Mouse (Mus musculus): ENCODE results near the gene Mtcl1. TPM values are rescaled to one million over a fixed set of nuclear protein-coding genes. Genes with fewer than 3 reads are reported as not detected.

Gene Mtcl1
- polyA plus RNA-seq, 1 experiment from 2014 or later = 1.1 TPM

GRCm38 (mm10) chr17:66357171-66358025, 92.2 kb downstream of the Mtcl1 start:
- ATAC-seq (ENCODE audit: insufficient number of reproducible peaks, insufficient read depth, low FRiP score, low read depth) = no peak
- no peak overlapping the region for H3K27ac ChIP-seq (replicated peaks in 1 of 2; ENCODE audit: control insufficient read depth in 1 of 2, insufficient read depth in 1 of 2, low read depth in 2 of 2, low read length in 2 of 2)
- WGBS = 80% methylated on average over 9 of the region's 9 CpGs
- no peaks in the 10 kb centered on the region for H3K36me3 ChIP-seq (ENCODE audit: control insufficient read depth, insufficient read depth, low read length)
- H3K27me3 ChIP-seq (ENCODE audit: control insufficient read depth, insufficient read depth, low read length) = no peaks in the 10 kb centered on the region
- no peak overlapping the region for H3K4me3 ChIP-seq (ENCODE audit: control insufficient read depth in 1 of 2, insufficient read depth in 1 of 2, low read depth in 1 of 2, low read length in 2 of 2)
- peaks cover 9 to 16% of the 10 kb centered on the region in 2 experiments for H3K4me1 ChIP-seq (ENCODE audit: control insufficient read depth in 2 of 2, insufficient read depth in 2 of 2, low read length in 2 of 2)
- H3K9me3 ChIP-seq (ENCODE audit: control insufficient read depth, low read length) = no peaks in the 10 kb centered on the region
- no peak overlapping the region for H3K4me2 ChIP-seq (ENCODE audit: low read length)
- H3K9ac ChIP-seq (ENCODE audit: low read length) = no peak overlapping the region

DNA sequence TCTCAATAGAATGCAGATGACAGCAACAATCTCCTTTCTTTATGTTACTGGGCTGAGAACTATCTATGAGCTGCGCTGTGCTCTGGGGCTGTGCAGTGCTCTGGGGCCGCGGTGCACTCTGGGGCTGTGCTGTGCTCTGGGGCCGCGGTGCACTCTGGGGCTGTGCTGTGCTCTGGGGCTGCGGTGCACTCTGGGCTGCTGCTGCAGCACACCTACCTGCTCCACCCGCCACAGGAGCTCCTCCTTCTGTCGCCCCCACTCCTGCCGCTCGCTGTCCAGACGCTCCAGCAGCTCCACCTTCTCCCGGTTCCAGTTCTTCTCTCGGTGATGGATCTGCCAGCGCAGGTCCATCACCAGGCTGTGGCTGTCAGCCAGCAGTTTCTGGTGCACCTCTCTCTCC, 95.6 kb downstream of the Mtcl1 start:
- Histone ChIP-seq H3K9ac (ENCODE audit: low read length) (no peak overlapping the region), H3K4me1 (ENCODE audit: control insufficient read depth in 2 of 2, insufficient read depth in 2 of 2, low read length in 2 of 2) (peaks cover 13 to 25% of the 10 kb centered on the region in 2 experiments), H3K4me3 (ENCODE audit: control insufficient read depth in 1 of 2, insufficient read depth in 1 of 2, low read depth in 1 of 2, low read length in 2 of 2) (no peak overlapping the region), H3K27ac (replicated peaks in 1 of 2; ENCODE audit: control insufficient read depth in 1 of 2, insufficient read depth in 1 of 2, low read depth in 2 of 2, low read length in 2 of 2) (no peak overlapping the region), H3K27me3 (ENCODE audit: control insufficient read depth, insufficient read depth, low read length) (no peaks in the 10 kb centered on the region), H3K4me2 (ENCODE audit: low read length) (no peak overlapping the region), H3K36me3 (ENCODE audit: control insufficient read depth, insufficient read depth, low read length) (no peaks in the 10 kb centered on the region), H3K9me3 (ENCODE audit: control insufficient read depth, low read length) (no peaks in the 10 kb centered on the region)
- ATAC-seq (ENCODE audit: insufficient number of reproducible peaks, insufficient read depth, low FRiP score, low read depth) = no peak
- 71% methylated on average over 14 of the region's 14 CpGs for WGBS

- Histone ChIP-seq H3K4me3 (ENCODE audit: control insufficient read depth in 1 of 2, insufficient read depth in 1 of 2, low read depth in 1 of 2, low read length in 2 of 2) (no peak overlapping the region), H3K27me3 (ENCODE audit: control insufficient read depth, insufficient read depth, low read length) (no peaks in the 10 kb centered on the region), H3K27ac (replicated peaks in 1 of 2; ENCODE audit: control insufficient read depth in 1 of 2, insufficient read depth in 1 of 2, low read depth in 2 of 2, low read length in 2 of 2) (peak overlapping the region in 1 of 2 experiments; percentile 37; a peak in 1 of 4 replicates), H3K9ac (ENCODE audit: low read length) (no peak overlapping the region), H3K36me3 (ENCODE audit: control insufficient read depth, insufficient read depth, low read length) (no peaks in the 10 kb centered on the region), H3K4me2 (ENCODE audit: low read length) (peak overlapping the region; percentile 35), H3K4me1 (ENCODE audit: control insufficient read depth in 2 of 2, insufficient read depth in 2 of 2, low read length in 2 of 2) (peaks cover 8 to 19% of the 10 kb centered on the region in 2 experiments), H3K9me3 (ENCODE audit: control insufficient read depth, low read length) (no peaks in the 10 kb centered on the region)
- no peak for ATAC-seq (ENCODE audit: insufficient number of reproducible peaks, insufficient read depth, low FRiP score, low read depth)
- WGBS = 45% methylated on average over 20 of the region's 20 CpGs
These were observed 96.5 kb downstream of the Mtcl1 start for GRCm38 (mm10) chr17:66352847-66353643.

DNA sequence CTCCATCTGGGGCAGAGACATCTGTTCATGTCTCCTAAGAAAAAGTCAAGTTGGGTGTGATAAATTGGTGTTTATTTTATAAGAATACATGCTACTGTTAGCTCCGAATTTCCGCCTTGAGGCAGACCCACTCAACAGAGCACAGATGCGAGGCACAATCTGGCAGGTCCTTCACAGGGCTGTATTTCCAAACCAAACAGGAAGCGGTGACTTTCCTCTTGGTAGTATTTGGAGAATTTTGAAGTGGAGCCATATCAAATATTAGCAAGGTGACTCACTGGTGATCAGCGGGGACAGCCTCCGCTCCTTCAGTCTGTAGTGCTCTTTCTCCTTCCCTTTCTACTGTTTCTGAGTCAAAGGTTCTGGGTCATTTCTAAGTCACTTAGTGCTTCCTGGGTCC, 97.3 kb downstream of the Mtcl1 start:
- no peak overlapping the region; the same call in 1 of the 2 replicates for H3K4me2 ChIP-seq (ENCODE audit: low read length)
- H3K4me1 ChIP-seq (ENCODE audit: control insufficient read depth in 2 of 2, insufficient read depth in 2 of 2, low read length in 2 of 2) = peaks cover 6 to 18% of the 10 kb centered on the region in 2 experiments
- no peak overlapping the region for H3K9ac ChIP-seq (ENCODE audit: low read length)
- H3K27ac ChIP-seq (replicated peaks in 1 of 2; ENCODE audit: control insufficient read depth in 1 of 2, insufficient read depth in 1 of 2, low read depth in 2 of 2, low read length in 2 of 2) = peak overlapping the region in 1 of 2 experiments; percentile 37; a peak in 1 of 4 replicates
- H3K4me3 ChIP-seq (ENCODE audit: control insufficient read depth in 1 of 2, insufficient read depth in 1 of 2, low read depth in 1 of 2, low read length in 2 of 2) = no peak overlapping the region
- WGBS = 51% methylated on average over 6 of the region's 6 CpGs
- no peaks in the 10 kb centered on the region for H3K27me3 ChIP-seq (ENCODE audit: control insufficient read depth, insufficient read depth, low read length)
- H3K36me3 ChIP-seq (ENCODE audit: control insufficient read depth, insufficient read depth, low read length) = no peaks in the 10 kb centered on the region
- no peaks in the 10 kb centered on the region for H3K9me3 ChIP-seq (ENCODE audit: control insufficient read depth, low read length)
- no peak for ATAC-seq (ENCODE audit: insufficient number of reproducible peaks, insufficient read depth, low FRiP score, low read depth)

DNA sequence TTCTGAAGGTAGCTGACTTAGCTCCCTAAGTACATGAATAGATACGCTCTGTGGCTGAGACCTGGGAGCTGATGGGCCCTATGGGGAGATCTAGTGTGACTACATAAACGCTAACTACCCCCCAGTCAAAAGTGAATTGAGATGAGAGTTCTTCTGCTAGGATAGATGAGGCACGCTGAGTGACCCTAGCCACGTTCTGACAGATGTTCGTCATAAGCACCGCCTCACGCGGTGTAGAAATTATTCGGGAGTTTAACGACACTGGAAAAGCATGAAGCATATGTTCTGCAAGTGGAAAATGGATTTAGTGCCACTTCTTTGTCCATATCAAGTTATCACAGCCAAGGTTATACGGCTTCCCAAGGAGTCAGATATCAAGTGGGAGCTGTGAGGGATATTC, 98.9 kb downstream of the Mtcl1 start:
- ATAC-seq (ENCODE audit: insufficient number of reproducible peaks, insufficient read depth, low FRiP score, low read depth) = no peak
- no peak overlapping the region for H3K9ac ChIP-seq (ENCODE audit: low read length)
- H3K36me3 ChIP-seq (ENCODE audit: control insufficient read depth, insufficient read depth, low read length) = no peaks in the 10 kb centered on the region
- H3K27me3 ChIP-seq (ENCODE audit: control insufficient read depth, insufficient read depth, low read length) = no peaks in the 10 kb centered on the region
- peaks cover 6 to 18% of the 10 kb centered on the region in 2 experiments for H3K4me1 ChIP-seq (ENCODE audit: control insufficient read depth in 2 of 2, insufficient read depth in 2 of 2, low read length in 2 of 2)
- H3K9me3 ChIP-seq (ENCODE audit: control insufficient read depth, low read length) = no peaks in the 10 kb centered on the region
- 89% methylated on average over 11 of the region's 11 CpGs for WGBS
- H3K27ac ChIP-seq (replicated peaks in 1 of 2; ENCODE audit: control insufficient read depth in 1 of 2, insufficient read depth in 1 of 2, low read depth in 2 of 2, low read length in 2 of 2) = no peak overlapping the region; a peak in 1 of 4 replicates
- H3K4me3 ChIP-seq (ENCODE audit: control insufficient read depth in 1 of 2, insufficient read depth in 1 of 2, low read depth in 1 of 2, low read length in 2 of 2) = no peak overlapping the region
- H3K4me2 ChIP-seq (ENCODE audit: low read length) = peak overlapping the region; percentile 51

GRCm38 (mm10) chr17:66350127-66350526, 99.4 kb downstream of the Mtcl1 start:
- no peak overlapping the region; a peak in 1 of 4 replicates for H3K27ac ChIP-seq (replicated peaks in 1 of 2; ENCODE audit: control insufficient read depth in 1 of 2, insufficient read depth in 1 of 2, low read depth in 2 of 2, low read length in 2 of 2)
- H3K4me3 ChIP-seq (ENCODE audit: control insufficient read depth in 1 of 2, insufficient read depth in 1 of 2, low read depth in 1 of 2, low read length in 2 of 2) = no peak overlapping the region
- peaks cover 6 to 18% of the 10 kb centered on the region in 2 experiments for H3K4me1 ChIP-seq (ENCODE audit: control insufficient read depth in 2 of 2, insufficient read depth in 2 of 2, low read length in 2 of 2)
- ATAC-seq (ENCODE audit: insufficient number of reproducible peaks, insufficient read depth, low FRiP score, low read depth) = peak; percentile 31; the same call in 1 of the 2 replicates
- H3K4me2 ChIP-seq (ENCODE audit: low read length) = peak overlapping the region; percentile 51
- WGBS = 30% methylated on average over 15 of the region's 15 CpGs
- H3K9me3 ChIP-seq (ENCODE audit: control insufficient read depth, low read length) = no peaks in the 10 kb centered on the region
- no peaks in the 10 kb centered on the region for H3K27me3 ChIP-seq (ENCODE audit: control insufficient read depth, insufficient read depth, low read length)
- no peaks in the 10 kb centered on the region for H3K36me3 ChIP-seq (ENCODE audit: control insufficient read depth, insufficient read depth, low read length)
- H3K9ac ChIP-seq (ENCODE audit: low read length) = no peak overlapping the region

DNA sequence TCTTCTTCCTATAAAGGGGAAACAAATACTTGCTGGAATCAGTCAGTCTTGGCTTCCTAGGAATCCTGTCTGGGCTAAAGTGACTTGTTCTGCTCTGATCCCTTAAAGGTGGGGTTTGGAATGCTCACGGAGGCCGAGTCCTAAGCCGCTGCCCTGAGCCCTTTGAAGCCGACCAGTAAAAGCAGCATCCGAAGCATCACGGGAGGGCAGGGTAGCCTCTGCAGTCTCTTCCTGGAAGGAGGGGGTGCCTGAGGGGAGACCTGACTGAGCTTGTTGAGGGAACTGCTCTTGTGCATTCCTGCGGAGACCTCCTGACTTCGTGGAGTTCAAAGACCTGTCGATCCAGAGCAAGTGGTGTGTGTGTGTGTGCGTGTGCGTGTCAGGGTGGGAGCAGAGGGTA, 103.2 kb downstream of the Mtcl1 start:
- Histone ChIP-seq H3K36me3 (ENCODE audit: control insufficient read depth, insufficient read depth, low read length) (0 out of 2 replicates have a peak, but pooled peaks cover 3% of the 10 kb centered on the region), H3K27ac (replicated peaks in 1 of 2; ENCODE audit: control insufficient read depth in 1 of 2, insufficient read depth in 1 of 2, low read depth in 2 of 2, low read length in 2 of 2) (no peak overlapping the region), H3K9me3 (ENCODE audit: control insufficient read depth, low read length) (no peaks in the 10 kb centered on the region), H3K27me3 (ENCODE audit: control insufficient read depth, insufficient read depth, low read length) (no peaks in the 10 kb centered on the region), H3K9ac (ENCODE audit: low read length) (no peak overlapping the region), H3K4me2 (ENCODE audit: low read length) (no peak overlapping the region), H3K4me1 (ENCODE audit: control insufficient read depth in 2 of 2, insufficient read depth in 2 of 2, low read length in 2 of 2) (peaks cover 7 to 17% of the 10 kb centered on the region in 2 experiments), H3K4me3 (ENCODE audit: control insufficient read depth in 1 of 2, insufficient read depth in 1 of 2, low read depth in 1 of 2, low read length in 2 of 2) (no peak overlapping the region)
- no peak for ATAC-seq (ENCODE audit: insufficient number of reproducible peaks, insufficient read depth, low FRiP score, low read depth)
- WGBS = 64% methylated on average over 11 of the region's 11 CpGs

Measured in heart, embryonic 14.5 days (tissue).